Mouse (Mus musculus): ENCODE results near the gene Ell2.

- TF ChIP-seq CTCF (IDR thresholded peaks at IDR 0.05; ENCODE audit: low read depth) (no peak), EP300 (IDR thresholded peaks at IDR 0.05; ENCODE audit: low read depth) (no peak)
Measured at GRCm38 (mm10) chr13:75752216-75752938, 45.8 kb downstream of the Ell2 start.
